Mouse (Mus musculus) forebrain, embryonic 13.5 days (tissue): ENCODE data around the gene Pld2. TPM values are rescaled to one million over a fixed set of nuclear protein-coding genes. Genes with fewer than 3 reads are reported as not detected.

ENCODE experiments used
- ATAC-seq: fragments of 200-750 bp; cut with Nextera tagmentation; 2 replicates; pipeline ENCODE4 v1.8.0; 2017
- H3K27ac ChIP-seq: fragments of 300-500 bp; sonication (generic); 2 replicates; pipeline ENCODE4 v1.5.1; 2015; ENCODE audit warnings: inconsistent platforms, mild to moderate bottlenecking, moderate library complexity
- H3K27me3 ChIP-seq: fragments of 300-500 bp; sonication (generic); 2 replicates; pipeline ENCODE4 v1.6.1; 2015; ENCODE audit warnings: mild to moderate bottlenecking, inconsistent platforms
- H3K36me3 ChIP-seq: fragments of 300-500 bp; sonication (generic); 2 replicates; pipeline ENCODE4 v1.6.1; 2015; ENCODE audit warnings: mild to moderate bottlenecking, inconsistent platforms; ENCODE audit not compliant: poor library complexity, severe bottlenecking
- H3K4me1 ChIP-seq: fragments of 300-500 bp; sonication (generic); 2 replicates; pipeline ENCODE4 v1.6.1; 2015; ENCODE audit warnings: inconsistent platforms
- H3K4me2 ChIP-seq: fragments of 300-500 bp; sonication (generic); 2 replicates; pipeline ENCODE4 v1.6.1; 2015; ENCODE audit warnings: inconsistent platforms, mild to moderate bottlenecking, moderate library complexity
- H3K4me3 ChIP-seq: fragments of 300-500 bp; sonication (generic); 2 replicates; pipeline ENCODE4 v1.5.1; 2015; ENCODE audit warnings: mild to moderate bottlenecking, inconsistent platforms
- H3K9ac ChIP-seq: fragments of 300-500 bp; sonication (generic); 2 replicates; pipeline ENCODE4 v1.6.1; 2015; ENCODE audit warnings: mild to moderate bottlenecking, inconsistent platforms
- H3K9me3 ChIP-seq: fragments of 300-500 bp; sonication (generic); replicated peaks from 2 replicates; pipeline ENCODE4 v1.6.1; 2016; ENCODE audit warnings: inconsistent platforms
- WGBS: fragments of 180-500 bp; shearing (Covaris S2); methylation state at CpG from one replicate; pipeline ENCODE4 v1.1.7; 2015; 5-methylcytosine and 5-hydroxymethylcytosine counted together
- polyA plus RNA-seq: library from polyadenylated mRNA; unstranded; fragments of >200 nt; fragmentation: Nextera tagmentation; extraction: Ambion mirVana; gene quantifications from 2 replicates; pipeline ENCODE4 v1.2.1, GENCODE M21; 2015

Gene Pld2
- 2.9 and 4.6 TPM in 2 replicates for polyA plus RNA-seq

GRCm38 (mm10) chr11:70539877-70540587 lies at the start of gene Pld2:
Gene Pld2, plus strand, starts transcription at chr11:70540064.
- Histone ChIP-seq H3K36me3 (no peaks in the 10 kb centered on the region), H3K9ac (peak within 1 kb of the TSS; percentile 63), H3K4me3 (peak within 1 kb of the TSS; percentile 52), H3K9me3 (no peaks in the 10 kb centered on the region), H3K4me2 (peak within 1 kb of the TSS; percentile 85), H3K27ac (no peak within 1 kb of the TSS), H3K4me1 (peaks cover 12% of the 10 kb centered on the region), H3K27me3 (peaks cover 35% of the 10 kb centered on the region)
- peak; percentile 70 for ATAC-seq
- under 1% methylated on average over 55 of the region's 65 CpGs for WGBS

GRCm38 (mm10) chr11:70499566-70500475 lies 40.0 kb upstream of the Pld2 start:
- no peak overlapping the region for H3K4me3 ChIP-seq
- H3K4me1 ChIP-seq = no peaks in the 10 kb centered on the region
- WGBS = 71% methylated on average over 14 of the region's 14 CpGs
- no peak overlapping the region for H3K27ac ChIP-seq
- no peaks in the 10 kb centered on the region for H3K27me3 ChIP-seq
- H3K36me3 ChIP-seq = no peaks in the 10 kb centered on the region
- no peak overlapping the region for H3K9ac ChIP-seq
- ATAC-seq = no peak
- no peaks in the 10 kb centered on the region for H3K9me3 ChIP-seq
- H3K4me2 ChIP-seq = no peak overlapping the region

- H3K36me3 ChIP-seq = no peaks in the 10 kb centered on the region
- H3K27ac ChIP-seq = no peak overlapping the region
- H3K4me1 ChIP-seq = no peaks in the 10 kb centered on the region
- H3K27me3 ChIP-seq = no peaks in the 10 kb centered on the region
- no peak overlapping the region for H3K4me2 ChIP-seq
- no peak overlapping the region for H3K9ac ChIP-seq
- H3K4me3 ChIP-seq = no peak overlapping the region
- 91% methylated on average over 1 of the region's 1 CpGs for WGBS
- ATAC-seq = no peak
- no peaks in the 10 kb centered on the region for H3K9me3 ChIP-seq
Observed at GRCm38 (mm10) chr11:70500476-70500812, 39.4 kb upstream of the Pld2 start.

GRCm38 (mm10) chr11:70502018-70502417 lies 37.8 kb upstream of the Pld2 start:
- H3K4me3 ChIP-seq = no peak overlapping the region
- no peaks in the 10 kb centered on the region for H3K27me3 ChIP-seq
- H3K27ac ChIP-seq = no peak overlapping the region
- H3K9ac ChIP-seq = no peak overlapping the region
- H3K4me1 ChIP-seq = no peaks in the 10 kb centered on the region
- H3K9me3 ChIP-seq = no peaks in the 10 kb centered on the region
- 77% methylated on average over 3 of the region's 3 CpGs for WGBS
- ATAC-seq = no peak
- H3K4me2 ChIP-seq = no peak overlapping the region
- H3K36me3 ChIP-seq = no peaks in the 10 kb centered on the region

- no peak within 1 kb of the TSS for H3K27ac ChIP-seq
- H3K9ac ChIP-seq = no peak within 1 kb of the TSS
- 82% methylated on average over 9 of the region's 9 CpGs for WGBS
- H3K36me3 ChIP-seq = no peaks in the 10 kb centered on the region
- H3K4me3 ChIP-seq = no peak within 1 kb of the TSS
- H3K4me1 ChIP-seq = 0 out of 2 replicates have a peak, but pooled peaks cover 4% of the 10 kb centered on the region
- no peaks in the 10 kb centered on the region for H3K9me3 ChIP-seq
- H3K4me2 ChIP-seq = no peak within 1 kb of the TSS
- no peak for ATAC-seq
- no peaks in the 10 kb centered on the region for H3K27me3 ChIP-seq
Observed at GRCm38 (mm10) chr11:70504970-70505369, 34.9 kb upstream of the Pld2 start, which contains the start of gene Tm4sf5. Gene Tm4sf5, plus strand, starts transcription at chr11:70505244.

- Histone ChIP-seq H3K4me3 (no peak overlapping the region), H3K27me3 (no peaks in the 10 kb centered on the region), H3K9me3 (no peaks in the 10 kb centered on the region), H3K36me3 (no peaks in the 10 kb centered on the region), H3K4me1 (0 out of 2 replicates have a peak, but pooled peaks cover 5% of the 10 kb centered on the region), H3K27ac (no peak overlapping the region), H3K9ac (no peak overlapping the region), H3K4me2 (no peak overlapping the region)
- no peak for ATAC-seq
- 32% methylated on average over 4 of the region's 4 CpGs for WGBS
Observed at GRCm38 (mm10) chr11:70506385-70506784, 33.5 kb upstream of the Pld2 start.

GRCm38 (mm10) chr11:70506962-70507515 lies 32.8 kb upstream of the Pld2 start:
- H3K27ac ChIP-seq = no peak overlapping the region
- no peak for ATAC-seq
- H3K9ac ChIP-seq = no peak overlapping the region
- WGBS = 70% methylated on average over 7 of the region's 7 CpGs
- no peaks in the 10 kb centered on the region for H3K36me3 ChIP-seq
- H3K9me3 ChIP-seq = no peaks in the 10 kb centered on the region
- no peak overlapping the region for H3K4me3 ChIP-seq
- no peak overlapping the region for H3K4me2 ChIP-seq
- 0 out of 2 replicates have a peak, but pooled peaks cover 5% of the 10 kb centered on the region for H3K4me1 ChIP-seq
- H3K27me3 ChIP-seq = no peaks in the 10 kb centered on the region

GRCm38 (mm10) chr11:70509753-70510564 lies 29.9 kb upstream of the Pld2 start:
- Histone ChIP-seq H3K4me1 (0 out of 2 replicates have a peak, but pooled peaks cover 5% of the 10 kb centered on the region), H3K9me3 (no peaks in the 10 kb centered on the region), H3K4me3 (no peak overlapping the region), H3K4me2 (peak overlapping the region; percentile 42), H3K27ac (no peak overlapping the region), H3K9ac (no peak overlapping the region), H3K27me3 (no peaks in the 10 kb centered on the region), H3K36me3 (no peaks in the 10 kb centered on the region)
- ATAC-seq = 0 out of 2 replicates have a peak, but pooled peaks have one; percentile 41
- 10% methylated on average over 19 of the region's 19 CpGs for WGBS

GRCm38 (mm10) chr11:70511242-70511641 lies 28.6 kb upstream of the Pld2 start:
- no peaks in the 10 kb centered on the region for H3K36me3 ChIP-seq
- H3K9me3 ChIP-seq = no peaks in the 10 kb centered on the region
- no peak for ATAC-seq
- no peak overlapping the region for H3K9ac ChIP-seq
- WGBS = 83% methylated on average over 2 of the region's 2 CpGs
- no peak overlapping the region for H3K4me3 ChIP-seq
- H3K4me1 ChIP-seq = 0 out of 2 replicates have a peak, but pooled peaks cover 5% of the 10 kb centered on the region
- H3K27me3 ChIP-seq = no peaks in the 10 kb centered on the region
- no peak overlapping the region for H3K27ac ChIP-seq
- H3K4me2 ChIP-seq = no peak overlapping the region

GRCm38 (mm10) chr11:70511825-70512224 lies 28.0 kb upstream of the Pld2 start:
- no peak for ATAC-seq
- no peak overlapping the region for H3K9ac ChIP-seq
- no peaks in the 10 kb centered on the region for H3K27me3 ChIP-seq
- no peak overlapping the region for H3K4me3 ChIP-seq
- no peak overlapping the region for H3K27ac ChIP-seq
- no peaks in the 10 kb centered on the region for H3K36me3 ChIP-seq
- WGBS = 87% methylated on average over 7 of the region's 7 CpGs
- H3K9me3 ChIP-seq = no peaks in the 10 kb centered on the region
- H3K4me1 ChIP-seq = 0 out of 2 replicates have a peak, but pooled peaks cover 5% of the 10 kb centered on the region
- no peak overlapping the region for H3K4me2 ChIP-seq

- no peak overlapping the region for H3K4me3 ChIP-seq
- no peaks in the 10 kb centered on the region for H3K27me3 ChIP-seq
- H3K27ac ChIP-seq = no peak overlapping the region
- no peaks in the 10 kb centered on the region for H3K36me3 ChIP-seq
- H3K4me2 ChIP-seq = no peak overlapping the region
- no peaks in the 10 kb centered on the region for H3K9me3 ChIP-seq
- ATAC-seq = no peak
- H3K9ac ChIP-seq = no peak overlapping the region
- 0 out of 2 replicates have a peak, but pooled peaks cover 5% of the 10 kb centered on the region for H3K4me1 ChIP-seq
- WGBS = 79% methylated on average over 7 of the region's 7 CpGs
Observed at GRCm38 (mm10) chr11:70512709-70513342, 27.0 kb upstream of the Pld2 start.
